Mouse (Mus musculus) skeletal muscle tissue, adult 2 months (tissue): ENCODE results near the gene Rsad1.
A peak's percentile ranks its signal among the peaks of the same experiment; 100 is the strongest.

Experiments used
- DNase-seq: peaks from one replicate; pipeline ENCODE4 v3.0.0-alpha.2; 2012; ENCODE audit warnings: low read depth, low spot score

Rsad1 gene

DNA sequence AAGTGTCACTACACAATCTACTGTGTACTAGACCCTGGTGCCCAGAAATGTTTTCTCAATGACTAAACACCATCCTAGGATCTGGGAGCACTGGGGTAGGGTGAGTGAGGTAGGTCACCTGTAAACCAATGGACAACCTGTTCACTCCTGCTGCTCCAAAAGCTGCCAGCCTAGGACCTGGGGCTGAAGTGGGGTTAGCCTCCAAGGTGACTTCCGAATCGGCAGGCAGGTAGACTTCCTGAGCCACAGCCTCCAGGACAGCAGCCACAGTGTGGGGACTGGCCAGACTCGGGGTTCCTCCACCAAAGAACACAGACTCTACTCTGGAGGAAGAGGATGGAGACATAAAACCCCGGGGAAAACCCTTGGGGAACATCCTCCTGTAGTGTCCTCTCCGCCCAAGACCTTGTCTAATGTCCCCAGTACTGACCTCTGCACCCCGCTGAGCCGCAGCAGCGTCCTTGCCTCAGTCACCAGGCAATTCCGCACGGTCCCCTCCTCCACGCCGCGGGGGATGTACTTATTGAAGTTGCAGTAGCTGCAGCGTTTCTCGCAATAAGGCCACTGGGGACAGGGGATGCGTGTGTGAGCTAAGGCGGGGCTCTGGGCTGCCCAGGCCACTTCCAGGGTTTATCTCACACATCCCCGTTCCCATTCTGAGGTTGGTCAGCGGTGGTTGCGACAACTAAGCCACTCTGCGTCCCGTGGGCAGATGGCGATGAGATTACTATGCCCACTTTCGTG is 842 bp downstream of the Rsad1 start:
- peak; percentile 47 for DNase-seq

DNA sequence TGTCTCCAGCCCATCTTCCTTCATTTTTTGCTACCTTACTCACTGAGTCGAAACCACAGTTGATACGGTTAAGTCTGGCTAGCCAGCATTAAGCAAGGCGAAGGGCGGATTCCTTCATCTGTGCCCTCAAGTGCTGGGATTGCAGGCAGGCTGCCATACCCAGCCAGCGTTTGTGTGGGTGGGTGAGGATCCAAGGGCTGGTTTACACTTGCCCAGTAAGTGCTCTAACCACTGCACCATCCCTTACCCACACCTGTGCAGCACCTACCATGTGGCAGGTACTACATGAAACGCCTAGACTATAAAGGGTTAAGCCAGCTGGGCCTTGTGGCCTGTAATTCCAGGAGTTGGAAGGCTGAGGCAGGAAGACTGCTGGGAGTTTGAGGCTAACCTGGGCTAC is 1.8 kb downstream of the Rsad1 start:
- DNase-seq = no peak

DNA sequence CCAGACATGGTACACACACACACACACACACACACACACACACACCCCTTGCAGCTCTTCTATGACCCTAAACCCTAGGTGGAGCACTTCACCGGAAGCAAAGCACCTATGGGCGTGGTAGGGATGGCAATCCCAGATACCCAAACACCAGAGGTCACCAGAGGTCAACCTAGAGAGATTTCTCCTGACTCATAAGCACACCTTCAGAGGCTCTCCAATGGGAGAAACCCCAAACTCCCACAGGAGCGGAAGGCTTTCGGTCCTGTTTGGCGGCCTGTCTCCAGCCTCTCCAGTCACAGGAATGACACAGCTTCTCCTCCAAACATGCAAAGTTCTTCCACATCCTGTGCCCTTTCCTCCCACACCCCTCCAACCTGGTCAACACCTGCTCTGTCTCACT is 2.7 kb downstream of the Rsad1 start:
- DNase-seq = no peak

DNA sequence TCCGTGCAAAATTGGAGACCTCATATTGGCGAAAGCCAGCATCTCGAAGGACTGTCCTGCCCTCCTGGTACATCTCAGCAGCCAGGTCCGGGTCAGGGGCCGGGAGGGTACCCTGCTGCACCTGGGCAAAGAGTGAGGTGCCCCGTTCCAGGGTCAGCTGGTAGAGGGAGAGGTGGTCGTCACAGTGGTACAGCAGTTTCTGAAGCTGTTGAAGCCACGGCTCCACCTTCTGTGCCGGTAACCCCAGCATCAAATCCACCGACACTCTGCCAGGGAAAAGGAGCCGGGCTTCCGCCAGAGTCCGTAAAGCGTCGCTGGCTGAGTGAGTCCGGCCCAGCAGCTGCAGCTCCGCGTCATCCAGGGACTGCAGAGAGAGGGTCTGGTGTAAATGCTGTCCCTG is 4.6 kb downstream of the Rsad1 start:
- no peak for DNase-seq

DNA sequence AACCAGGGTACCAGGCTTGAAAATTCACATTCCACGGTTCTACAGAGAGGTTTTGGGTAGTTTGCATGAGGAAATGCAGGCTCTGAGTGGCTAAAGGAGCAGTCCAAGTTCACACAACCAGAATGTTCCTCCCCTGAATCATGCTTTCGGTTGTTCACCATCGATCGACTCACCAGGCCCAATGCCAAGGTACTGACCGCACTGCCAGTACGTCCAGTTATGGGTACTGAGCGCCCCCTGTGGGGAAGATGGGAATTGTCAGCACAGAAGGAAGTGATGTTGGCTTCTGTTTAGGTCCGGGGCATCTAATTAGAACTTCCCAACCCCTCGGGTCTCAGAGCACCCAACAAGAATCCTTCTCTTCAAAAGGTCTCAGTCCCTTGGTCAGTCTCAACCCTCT is 5.1 kb downstream of the Rsad1 start:
- DNase-seq = peak; percentile 90

DNA sequence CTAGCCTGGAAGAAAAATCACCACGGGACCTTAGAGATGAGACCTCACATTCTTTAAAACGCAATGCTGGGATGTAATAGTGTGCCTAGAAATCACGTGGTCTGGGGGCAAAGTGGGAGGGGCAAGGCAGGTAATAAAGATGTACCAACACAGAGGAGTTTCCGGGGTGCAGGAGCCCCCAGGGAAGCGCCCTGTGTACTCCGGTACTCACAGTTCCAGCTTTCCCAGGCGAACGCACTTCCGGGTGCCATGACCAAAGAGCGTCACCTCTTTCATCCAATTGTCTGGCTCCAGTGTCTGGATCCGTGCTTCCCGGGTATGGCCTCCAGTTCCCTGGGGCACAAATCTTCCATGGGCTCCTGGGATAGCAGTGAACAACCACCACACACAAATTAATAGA is 5.7 kb downstream of the Rsad1 start:
- no peak for DNase-seq

DNA sequence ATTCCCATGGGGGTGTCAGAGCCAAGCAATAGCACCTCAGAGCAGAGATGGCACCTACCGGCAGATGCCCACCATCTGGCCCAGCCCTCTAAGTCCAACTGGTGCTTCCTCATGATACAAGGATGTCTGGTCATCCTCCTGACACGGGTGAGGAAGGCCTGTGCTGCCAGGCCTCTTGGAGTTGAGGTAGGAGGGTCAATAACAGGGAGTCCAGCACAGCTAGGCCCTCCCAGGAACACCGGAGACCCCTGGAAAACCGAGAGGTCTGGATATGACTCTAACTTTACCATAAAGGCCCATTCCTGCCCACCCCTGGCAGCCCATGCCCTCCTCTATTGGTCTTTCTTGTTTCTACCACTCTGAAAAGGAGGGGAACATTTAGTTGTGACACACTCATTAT is 6.7 kb downstream of the Rsad1 start:
- no peak for DNase-seq

DNA sequence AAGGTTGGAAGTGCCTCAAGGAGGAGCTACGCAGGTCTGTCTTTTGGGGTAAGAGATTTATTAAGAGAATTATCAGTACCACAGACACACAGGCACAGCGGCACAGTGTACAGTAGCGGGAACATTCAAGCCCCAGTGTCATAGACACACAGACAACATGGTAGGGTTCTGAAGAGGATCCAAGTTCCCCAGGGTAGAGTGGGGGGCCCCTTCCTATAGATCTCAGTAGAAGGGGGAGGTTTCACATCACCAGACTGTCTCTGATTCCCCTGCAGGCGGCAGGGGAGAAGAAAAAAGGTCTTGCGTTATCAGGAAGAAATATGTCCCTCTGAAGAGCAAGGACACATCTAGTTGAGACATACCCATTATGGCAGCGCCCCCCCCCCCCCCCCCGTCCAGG is 9.3 kb downstream of the Rsad1 start:
- DNase-seq = no peak

DNA sequence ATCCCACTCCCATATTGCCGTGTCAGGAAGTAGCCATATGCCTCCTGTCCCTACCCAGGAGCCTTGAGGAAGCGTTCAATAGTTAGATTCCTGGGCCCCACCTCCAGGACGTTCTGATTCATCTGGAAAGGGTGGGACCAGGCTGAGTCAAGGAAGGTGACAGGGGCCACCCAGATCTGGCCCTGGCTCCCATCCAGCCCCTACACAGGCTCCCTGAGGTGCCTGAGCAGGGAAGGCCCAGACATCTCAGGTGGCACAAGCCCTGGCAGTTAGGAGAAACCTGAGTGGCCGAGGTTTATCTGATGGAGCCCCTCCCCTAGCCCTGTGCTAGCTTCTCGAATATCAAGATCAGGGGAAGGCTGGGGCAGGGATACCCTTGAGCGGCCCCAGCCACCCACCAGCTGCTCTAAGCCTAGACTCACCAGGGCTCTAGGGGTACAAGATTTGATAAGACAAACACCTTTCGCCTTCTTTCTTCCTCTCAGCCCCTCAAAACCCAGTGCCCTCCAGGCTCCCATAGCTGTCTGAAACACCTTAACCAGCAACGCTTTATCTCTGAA is 10.2 kb downstream of the Rsad1 start:
- no peak for DNase-seq

DNA sequence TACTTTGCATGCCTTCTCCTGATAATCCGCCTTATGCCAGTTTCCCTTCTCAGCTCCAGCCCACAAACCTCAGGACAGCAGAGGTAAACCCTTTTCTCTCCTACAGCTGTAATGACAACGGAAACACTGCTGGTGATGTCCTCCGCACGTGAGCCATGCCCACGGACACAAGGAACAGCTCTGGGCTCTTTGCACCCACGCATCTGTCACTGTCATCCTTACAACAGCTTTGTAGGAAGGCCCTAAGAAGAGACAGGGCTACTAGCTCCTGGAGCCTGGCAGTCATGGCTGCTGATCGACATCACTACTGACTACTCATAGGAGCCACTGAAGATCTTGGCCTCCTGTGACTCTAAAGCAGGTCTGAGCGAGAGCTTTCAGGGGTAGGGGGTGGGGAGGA is 15.9 kb downstream of the Rsad1 start:
- DNase-seq = no peak

DNA sequence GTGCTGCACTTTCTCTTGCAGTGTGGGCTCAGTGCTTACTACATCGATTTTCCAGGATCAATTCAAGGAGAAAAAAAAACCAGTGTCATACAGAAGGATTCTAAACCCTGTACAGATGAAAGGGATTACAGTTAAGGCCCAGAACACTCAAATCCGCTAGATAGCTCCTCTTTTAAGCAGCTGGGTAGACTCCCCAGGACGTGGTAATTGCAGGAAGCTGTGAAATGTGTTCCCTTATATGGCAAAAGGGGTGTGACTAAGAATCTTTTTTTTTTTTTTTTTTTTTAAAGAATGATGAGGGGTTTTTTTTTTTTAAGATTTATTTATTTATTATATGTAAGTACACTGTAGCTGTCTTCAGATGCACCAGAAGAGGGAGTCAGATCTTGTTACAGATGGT is 20.2 kb downstream of the Rsad1 start:
- no peak for DNase-seq

DNA sequence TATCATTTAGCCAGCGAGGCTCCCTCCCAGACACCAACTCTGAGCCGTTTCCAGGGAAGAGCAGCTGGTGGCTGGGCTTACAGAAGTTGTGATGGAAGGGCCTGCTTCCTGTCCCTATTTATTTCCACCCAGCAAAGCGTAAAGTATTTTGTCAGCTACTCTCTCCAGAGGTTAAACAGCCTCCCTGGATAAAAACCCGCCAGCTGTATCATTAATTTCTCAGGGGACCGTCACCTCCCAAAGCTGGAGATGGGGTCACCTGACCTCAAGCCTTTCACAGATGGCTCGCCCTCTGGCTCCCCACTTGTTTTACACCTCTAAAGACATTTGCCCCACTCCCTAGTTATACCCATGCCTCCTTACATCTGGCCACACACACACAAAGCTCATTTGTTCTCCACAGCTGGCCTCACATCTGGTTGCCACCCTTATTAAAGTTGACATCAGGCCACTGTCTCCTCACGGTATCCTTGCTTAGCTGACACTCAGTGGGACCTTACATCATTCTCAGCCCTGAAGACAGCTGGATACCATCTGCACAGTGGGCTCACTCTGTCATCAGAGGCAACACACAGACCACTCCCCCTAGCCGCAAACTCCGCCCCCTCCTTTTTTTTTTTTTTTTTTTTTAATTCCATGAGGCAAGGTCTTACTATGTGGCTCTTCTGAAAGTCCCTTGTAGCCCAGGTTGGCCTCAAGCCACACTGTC is 22.7 kb downstream of the Rsad1 start:
- no peak for DNase-seq

DNA sequence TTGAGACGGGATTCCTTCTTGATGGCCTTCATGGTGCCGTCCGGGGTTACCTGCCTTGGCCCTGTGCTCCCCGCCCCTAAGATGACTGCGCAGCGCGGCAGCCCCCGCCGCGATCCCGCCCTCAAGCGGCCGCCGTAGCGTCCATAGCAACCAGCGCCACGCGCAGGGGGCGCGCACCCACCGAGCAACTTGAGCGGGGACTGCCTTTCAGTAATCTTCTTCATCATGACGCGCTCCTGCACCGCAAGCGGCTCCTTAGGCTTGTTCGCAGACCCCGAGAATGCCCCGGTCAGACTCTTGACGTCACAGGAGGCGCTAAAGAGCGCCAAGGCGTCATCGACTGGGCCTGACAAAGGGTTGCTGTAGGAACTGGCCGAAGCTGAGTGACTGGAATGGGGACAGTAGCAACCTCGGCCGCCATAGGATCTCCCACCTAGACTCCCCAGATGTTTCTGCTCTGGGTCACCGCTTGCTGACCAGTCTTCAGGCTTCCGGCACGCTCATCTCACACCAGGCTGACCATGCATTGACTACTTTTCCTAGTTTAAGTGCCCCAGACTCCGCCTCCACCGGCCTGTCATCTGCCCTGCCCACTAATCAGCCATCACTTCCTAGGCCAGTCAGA is 27.7 kb downstream of the Rsad1 start, which contains the start of gene Mycbpap:
Gene Mycbpap, minus strand, starts transcription at position 524 of the 625 bp plus-strand sequence.
- DNase-seq = no peak

DNA sequence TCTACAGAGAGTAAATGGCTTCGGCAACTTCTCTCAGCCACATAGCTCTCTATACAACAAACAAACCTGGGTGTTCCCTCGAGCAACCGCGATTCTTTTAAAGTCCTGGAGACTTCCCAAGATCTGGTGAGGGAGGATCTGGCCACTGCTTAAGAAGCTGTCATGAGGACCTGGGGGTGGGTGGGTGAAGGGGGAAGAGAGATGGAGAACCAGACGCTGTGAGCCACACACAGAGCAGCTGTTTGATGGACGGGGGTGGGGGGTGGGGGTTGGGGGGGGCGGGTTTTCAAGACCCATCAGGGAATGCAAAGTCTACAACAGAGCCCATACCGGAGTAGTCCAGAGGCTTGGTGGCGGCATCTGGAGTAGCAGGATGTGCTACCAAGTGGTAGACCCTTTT is 35.6 kb downstream of the Rsad1 start:
- no peak for DNase-seq

DNA sequence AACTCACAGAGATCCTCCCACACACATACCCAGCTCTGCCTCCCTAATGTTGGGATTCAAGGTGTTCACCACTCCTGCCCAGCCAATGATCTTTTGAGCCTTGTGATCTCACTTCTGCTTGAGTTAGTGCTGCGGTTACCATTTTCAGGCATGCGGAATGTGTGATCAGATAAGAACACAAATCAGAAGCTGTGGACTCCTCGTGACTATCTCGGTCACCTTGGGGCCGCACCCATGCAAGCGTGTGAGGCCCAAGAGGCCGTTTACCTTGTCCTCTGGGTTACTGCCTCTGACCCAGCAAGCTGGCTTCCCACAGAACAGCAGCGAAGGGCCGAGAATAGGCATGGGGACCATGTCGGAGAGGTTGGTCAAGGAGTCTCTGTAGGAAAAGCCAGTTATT is 40.1 kb downstream of the Rsad1 start:
- DNase-seq = no peak

DNA sequence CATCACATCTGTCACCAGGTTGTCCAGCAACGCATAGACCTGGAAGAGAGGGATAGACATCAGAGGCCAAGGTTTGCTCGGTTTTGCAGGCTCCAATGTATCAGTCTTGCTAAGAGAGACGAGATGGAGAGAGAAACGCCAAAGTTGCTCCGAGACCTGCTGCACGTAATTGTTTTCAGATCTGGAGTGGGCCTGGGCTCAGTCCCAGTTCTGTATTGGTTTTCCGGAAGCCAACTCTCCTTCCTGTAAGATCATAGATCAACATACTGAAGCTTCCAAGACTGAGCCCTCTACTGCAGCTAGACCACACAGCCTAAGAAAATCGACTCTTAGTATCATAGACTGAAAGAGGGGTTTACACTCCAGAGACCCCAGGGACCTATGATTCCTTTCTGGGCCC is 47.6 kb downstream of the Rsad1 start:
- no peak for DNase-seq

DNA sequence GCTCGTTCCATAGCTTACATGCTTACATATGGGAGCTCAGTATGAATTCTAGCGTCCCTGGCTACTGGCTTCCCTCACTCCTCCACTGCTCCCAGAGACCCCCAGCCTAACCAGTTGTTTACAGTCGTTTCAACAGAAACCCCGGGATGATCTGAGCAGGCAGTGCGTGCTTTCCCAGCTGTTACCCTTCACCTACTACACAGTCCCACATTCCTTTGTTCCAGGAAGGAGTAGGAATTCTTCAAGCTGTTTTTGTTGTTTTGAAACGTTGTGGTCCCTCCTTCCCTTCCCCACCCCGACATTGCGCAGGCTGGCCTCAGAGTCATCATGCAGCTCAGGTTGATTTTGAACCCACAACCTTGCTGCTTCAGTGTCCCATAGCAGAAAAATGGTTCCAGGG is 48.7 kb downstream of the Rsad1 start:
- no peak for DNase-seq

DNA sequence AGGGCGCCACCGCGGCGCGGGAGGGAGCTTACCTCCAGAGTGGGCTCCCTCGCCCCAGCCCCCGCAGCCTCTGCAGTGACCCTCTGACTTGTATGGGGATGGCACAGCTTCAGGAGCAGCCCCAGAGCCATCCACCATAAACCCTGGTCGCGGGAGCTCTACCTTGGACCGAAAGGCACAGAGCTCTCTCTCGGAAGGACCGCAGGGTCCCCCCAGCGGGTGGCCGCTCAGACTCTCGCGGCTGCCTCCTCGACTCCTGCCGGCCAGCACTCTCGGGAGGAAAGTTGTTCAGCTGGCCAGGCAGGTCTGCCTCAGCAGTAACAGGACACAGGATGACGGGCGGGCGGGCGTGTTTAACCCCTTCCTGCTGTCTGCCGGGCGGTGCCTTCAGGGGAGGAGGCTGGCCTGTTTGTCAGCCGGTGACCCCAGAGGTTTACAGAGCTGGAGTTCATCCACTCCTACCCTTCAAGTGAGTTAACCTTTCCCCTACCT is 49.3 kb downstream of the Rsad1 start, which contains the start of gene Epn3:
Gene Epn3, minus strand, starts transcription at position 314 of the 492 bp plus-strand sequence.
- no peak for DNase-seq

DNA sequence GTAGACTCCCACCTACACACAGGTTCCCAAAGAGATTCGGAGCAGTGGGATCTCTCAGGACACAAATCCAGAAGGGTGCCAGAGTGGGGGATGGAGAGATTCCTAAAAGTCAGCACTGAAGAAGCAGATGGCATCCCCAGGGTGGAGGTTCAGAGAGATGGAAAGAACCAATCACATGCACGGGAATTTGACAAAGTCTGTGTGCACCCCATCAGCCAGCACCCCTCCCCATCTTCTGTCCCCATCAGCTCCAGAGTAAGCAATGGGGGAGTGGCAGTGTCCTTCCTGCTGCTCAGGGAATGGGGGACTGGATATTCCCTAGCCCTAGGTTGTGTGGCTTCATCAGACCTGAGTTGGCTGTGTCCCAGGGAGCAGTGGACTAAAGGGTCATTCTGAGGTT is 50.0 kb downstream of the Rsad1 start:
- DNase-seq = no peak

DNA sequence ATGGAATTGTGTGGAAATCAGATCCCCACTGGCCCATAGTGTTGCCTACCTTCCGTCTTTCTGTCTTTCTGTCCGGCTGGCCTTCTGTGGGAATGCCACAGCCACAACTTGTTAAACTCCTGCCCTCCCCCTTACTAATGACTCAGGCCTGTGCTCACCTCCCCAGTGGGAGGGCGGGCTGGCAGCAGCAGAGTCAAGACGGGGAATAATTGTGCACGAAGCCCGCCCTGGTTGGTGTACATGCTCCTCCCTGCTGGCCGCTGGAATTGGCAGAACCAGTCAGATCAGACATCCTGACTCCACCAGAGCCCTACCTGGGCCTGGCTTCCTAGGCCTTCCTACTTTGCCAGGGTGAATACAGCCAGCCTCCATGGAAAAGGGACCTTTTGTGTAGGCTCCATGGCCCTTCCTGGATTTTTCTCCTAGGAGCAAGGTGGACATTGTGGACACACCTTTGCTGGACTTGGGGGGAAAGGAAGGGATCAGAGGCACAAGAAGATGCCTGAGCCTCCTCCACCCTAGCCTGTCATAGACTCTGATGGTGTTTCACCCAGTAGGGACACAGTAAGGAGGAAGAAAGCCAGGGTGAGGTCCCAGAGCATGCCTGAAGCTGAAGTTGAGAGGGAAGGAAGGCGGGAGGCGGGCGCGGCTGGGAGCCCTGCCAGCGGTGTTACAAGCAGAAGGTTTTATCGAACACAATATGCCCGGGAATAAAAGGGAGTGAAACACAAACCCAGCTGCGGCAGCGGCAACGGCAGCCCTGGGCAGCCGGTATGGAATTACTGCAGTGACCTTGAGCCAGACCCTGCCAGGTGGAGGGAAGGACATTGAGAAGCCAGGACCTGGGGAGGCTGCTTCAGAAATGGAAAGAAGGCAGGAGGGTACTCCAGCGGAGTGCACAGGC is 50.7 kb downstream of the Rsad1 start:
- no peak for DNase-seq

DNA sequence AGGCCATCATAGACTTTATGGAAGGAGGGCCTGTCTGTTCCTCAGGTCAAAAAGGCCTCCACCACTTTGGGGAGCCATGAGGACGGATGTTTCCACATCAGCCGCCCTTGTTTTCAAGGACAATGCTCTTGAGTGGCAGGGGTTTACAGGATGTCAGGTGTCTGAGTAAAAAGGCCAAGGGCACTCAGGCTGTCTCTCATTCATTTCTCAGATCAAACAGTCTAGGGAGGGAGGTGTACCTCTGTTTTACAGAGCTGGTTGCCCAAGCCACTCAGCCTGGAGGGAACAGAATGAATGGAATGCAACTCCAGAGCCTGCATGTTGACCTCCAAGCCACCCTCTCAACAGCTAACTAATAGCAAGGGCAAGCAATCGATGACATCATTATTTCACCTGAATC is 53.6 kb downstream of the Rsad1 start:
- no peak for DNase-seq
